Mouse (Mus musculus): ENCODE data around the gene 4933414I15Rik. TPM values are rescaled to one million over a fixed set of nuclear protein-coding genes. Genes with fewer than 3 reads are reported as not detected.

Gene 4933414I15Rik
- polyA plus RNA-seq, 1 experiment from 2014 or later = not detected

GRCm38 (mm10) chr11:50931021-50931420 is 12.5 kb downstream of the 4933414I15Rik start:
- 1% methylated on average over 16 of the region's 16 CpGs for WGBS (ENCODE audit: insufficient replicate concordance)
- Histone ChIP-seq H3K27ac (no peak overlapping the region), H3K9me3 (replicated peaks) (no peaks in the 10 kb centered on the region), H3K27me3 (replicated peaks) (peaks cover 27% of the 10 kb centered on the region), H3K9ac (peak overlapping the region; percentile 64), H3K4me3 (peak overlapping the region; percentile 60), H3K4me1 (peaks cover 12% of the 10 kb centered on the region), H3K36me3 (no peaks in the 10 kb centered on the region), H3K4me2 (peak overlapping the region; percentile 87)
- peak; percentile 57 for ATAC-seq

GRCm38 (mm10) chr11:50930469-50931014 is 13.0 kb downstream of the 4933414I15Rik start:
- H3K4me1 ChIP-seq = peaks cover 12% of the 10 kb centered on the region
- 13% methylated on average over 14 of the region's 14 CpGs for WGBS (ENCODE audit: insufficient replicate concordance)
- ATAC-seq = no peak
- no peak overlapping the region for H3K27ac ChIP-seq
- peaks cover 30% of the 10 kb centered on the region for H3K27me3 ChIP-seq (replicated peaks)
- peak overlapping the region; percentile 87 for H3K4me2 ChIP-seq
- H3K9ac ChIP-seq = peak overlapping the region; percentile 64
- no peaks in the 10 kb centered on the region for H3K9me3 ChIP-seq (replicated peaks)
- no peaks in the 10 kb centered on the region for H3K36me3 ChIP-seq
- peak overlapping the region; percentile 60 for H3K4me3 ChIP-seq

- H3K4me3 ChIP-seq = peak within 1 kb of the TSS; percentile 77
- peak within 1 kb of the TSS; percentile 72 for H3K9ac ChIP-seq
- H3K4me1 ChIP-seq = 0 out of 2 replicates have a peak, but pooled peaks cover 7% of the 10 kb centered on the region
- H3K4me2 ChIP-seq = peak within 1 kb of the TSS; percentile 81
- H3K36me3 ChIP-seq = peaks cover 14% of the 10 kb centered on the region
- peak within 1 kb of the TSS; percentile 30; the same call in 1 of the 2 replicates for H3K27ac ChIP-seq
- no peaks in the 10 kb centered on the region for H3K9me3 ChIP-seq (replicated peaks)
- no peaks in the 10 kb centered on the region for H3K27me3 ChIP-seq (replicated peaks)
- ATAC-seq = peak; percentile 95
- under 1% methylated on average over 47 of the region's 47 CpGs for WGBS (ENCODE audit: insufficient replicate concordance)
Measured at GRCm38 (mm10) chr11:50915671-50916320, 27.8 kb downstream of the 4933414I15Rik start, which contains the start of gene Zfp2. Gene Zfp2 (minus strand): TSS chr11:50916165.

GRCm38 (mm10) chr11:50914461-50914860 is 29.1 kb downstream of the 4933414I15Rik start:
- no peak overlapping the region for H3K27ac ChIP-seq
- no peak for ATAC-seq
- H3K4me3 ChIP-seq = no peak overlapping the region
- H3K4me2 ChIP-seq = no peak overlapping the region
- 0 out of 2 replicates have a peak, but pooled peaks cover 7% of the 10 kb centered on the region for H3K4me1 ChIP-seq
- no peaks in the 10 kb centered on the region for H3K9me3 ChIP-seq (replicated peaks)
- 78% methylated on average over 3 of the region's 3 CpGs for WGBS (ENCODE audit: insufficient replicate concordance)
- H3K9ac ChIP-seq = no peak overlapping the region
- H3K27me3 ChIP-seq (replicated peaks) = no peaks in the 10 kb centered on the region
- peaks cover 26% of the 10 kb centered on the region for H3K36me3 ChIP-seq

GRCm38 (mm10) chr11:50913301-50913700 is 30.3 kb downstream of the 4933414I15Rik start:
- H3K27me3 ChIP-seq (replicated peaks) = no peaks in the 10 kb centered on the region
- H3K4me3 ChIP-seq = no peak overlapping the region
- H3K9me3 ChIP-seq (replicated peaks) = no peaks in the 10 kb centered on the region
- H3K36me3 ChIP-seq = peaks cover 34% of the 10 kb centered on the region
- no peak overlapping the region for H3K27ac ChIP-seq
- no peak for ATAC-seq
- no peak overlapping the region for H3K9ac ChIP-seq
- 80% methylated on average over 1 of the region's 1 CpGs for WGBS (ENCODE audit: insufficient replicate concordance)
- 0 out of 2 replicates have a peak, but pooled peaks cover 7% of the 10 kb centered on the region for H3K4me1 ChIP-seq
- H3K4me2 ChIP-seq = no peak overlapping the region

- Histone ChIP-seq H3K4me3 (no peak overlapping the region), H3K27ac (no peak overlapping the region), H3K36me3 (peaks cover 82% of the 10 kb centered on the region), H3K4me1 (no peaks in the 10 kb centered on the region), H3K4me2 (no peak overlapping the region), H3K9ac (no peak overlapping the region), H3K27me3 (replicated peaks) (no peaks in the 10 kb centered on the region), H3K9me3 (replicated peaks) (peaks cover 11% of the 10 kb centered on the region)
- WGBS (ENCODE audit: insufficient replicate concordance) = 75% methylated on average over 5 of the region's 5 CpGs
- no peak for ATAC-seq
Measured at GRCm38 (mm10) chr11:50908136-50908535, 35.4 kb downstream of the 4933414I15Rik start.

DNA sequence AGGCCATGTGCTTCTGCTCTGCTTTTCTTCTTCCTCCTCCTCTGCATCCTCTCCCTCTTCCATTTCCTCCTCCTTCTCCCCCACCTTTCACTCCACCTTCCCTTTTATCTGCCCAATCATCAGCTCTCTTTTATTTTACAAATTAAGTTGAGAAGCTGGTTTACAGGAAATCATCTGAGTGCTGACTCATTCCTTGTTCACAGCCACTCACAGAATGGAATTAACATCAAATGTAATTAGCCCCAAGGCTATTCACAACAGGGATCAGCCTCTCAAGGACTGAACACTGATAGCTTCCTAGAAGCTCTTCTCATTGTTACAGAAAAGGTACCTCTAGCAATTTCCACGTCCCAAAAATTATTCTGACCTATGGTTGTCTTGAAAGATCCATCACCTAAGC is 46.2 kb downstream of the 4933414I15Rik start:
- peaks cover 47% of the 10 kb centered on the region for H3K9me3 ChIP-seq (replicated peaks)
- H3K27ac ChIP-seq = no peak overlapping the region
- H3K4me2 ChIP-seq = no peak overlapping the region
- 35% methylated on average over 1 of the region's 1 CpGs for WGBS (ENCODE audit: insufficient replicate concordance)
- no peak overlapping the region for H3K4me3 ChIP-seq
- no peaks in the 10 kb centered on the region for H3K27me3 ChIP-seq (replicated peaks)
- H3K36me3 ChIP-seq = peaks cover 27% of the 10 kb centered on the region
- no peaks in the 10 kb centered on the region for H3K4me1 ChIP-seq
- ATAC-seq = no peak
- no peak overlapping the region for H3K9ac ChIP-seq

DNA sequence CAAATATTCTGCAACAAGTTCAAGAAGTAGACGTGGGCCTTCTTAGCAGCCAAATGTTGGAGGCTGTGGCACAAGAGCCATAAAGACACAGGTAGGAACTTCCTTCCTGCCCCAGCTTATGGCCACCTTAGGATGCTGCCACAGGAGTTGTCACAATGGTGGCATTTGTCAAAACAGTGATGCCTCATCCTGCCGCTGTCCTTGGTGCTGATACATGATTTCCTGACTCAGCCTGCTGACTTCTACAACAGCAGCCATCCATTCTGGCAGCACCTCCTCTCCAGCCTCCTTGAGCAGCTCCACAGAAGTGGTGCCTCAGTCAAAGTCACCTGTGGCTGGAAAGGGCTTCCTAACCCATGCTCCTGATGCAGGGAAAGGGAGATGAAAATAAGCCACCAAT is 51.1 kb downstream of the 4933414I15Rik start:
- WGBS (ENCODE audit: insufficient replicate concordance) = 43% methylated on average over 2 of the region's 2 CpGs
- Histone ChIP-seq H3K4me2 (no peak overlapping the region), H3K9me3 (replicated peaks) (0 out of 2 replicates have a peak, but pooled peaks cover 6% of the 10 kb centered on the region), H3K36me3 (no peaks in the 10 kb centered on the region), H3K4me1 (no peaks in the 10 kb centered on the region), H3K27me3 (replicated peaks) (no peaks in the 10 kb centered on the region), H3K27ac (no peak overlapping the region), H3K9ac (no peak overlapping the region), H3K4me3 (no peak overlapping the region)
- no peak for ATAC-seq

Other genes starting within 250 kb of the 4933414I15Rik start
- 3.9 and 4.3 TPM in 2 replicates for gene Zfp354c, start 116.0 kb downstream of the 4933414I15Rik start, polyA plus RNA-seq (2016; fragmentation: Nextera tagmentation; extraction: Ambion mirVana)
- gene Zfp879, start 102.2 kb downstream of the 4933414I15Rik start, polyA plus RNA-seq (2016; fragmentation: Nextera tagmentation; extraction: Ambion mirVana) = 0.07 and 0.17 TPM in 2 replicates
- gene Grm6, start 93.1 kb downstream of the 4933414I15Rik start, polyA plus RNA-seq (2016; fragmentation: Nextera tagmentation; extraction: Ambion mirVana) = 0.06 TPM in 1 of 2 replicates, not detected in the other
- 0.60 and 0.91 TPM in 2 replicates for gene Zfp454, start 56.1 kb downstream of the 4933414I15Rik start, polyA plus RNA-seq (2016; fragmentation: Nextera tagmentation; extraction: Ambion mirVana)
- gene Zfp2, start 27.6 kb downstream of the 4933414I15Rik start, polyA plus RNA-seq (2016; fragmentation: Nextera tagmentation; extraction: Ambion mirVana) = 3.1 and 3.3 TPM in 2 replicates
- gene Zfp354b, start 12.1 kb downstream of the 4933414I15Rik start, polyA plus RNA-seq (2016; fragmentation: Nextera tagmentation; extraction: Ambion mirVana) = 0.29 and 0.39 TPM in 2 replicates
- gene Prop1, start 10.0 kb upstream of the 4933414I15Rik start, polyA plus RNA-seq (2016; fragmentation: Nextera tagmentation; extraction: Ambion mirVana) = not detected in 2 replicates
- gene Olfr1378, start 22.8 kb upstream of the 4933414I15Rik start, polyA plus RNA-seq (2016; fragmentation: Nextera tagmentation; extraction: Ambion mirVana) = not detected in 2 replicates
- not detected in 2 replicates for gene Olfr1377, start 38.2 kb upstream of the 4933414I15Rik start, polyA plus RNA-seq (2016; fragmentation: Nextera tagmentation; extraction: Ambion mirVana)
- gene Olfr51, start 59.8 kb upstream of the 4933414I15Rik start, polyA plus RNA-seq (2016; fragmentation: Nextera tagmentation; extraction: Ambion mirVana) = not detected in 2 replicates
- not detected in 2 replicates for gene Olfr54, start 70.5 kb upstream of the 4933414I15Rik start, polyA plus RNA-seq (2016; fragmentation: Nextera tagmentation; extraction: Ambion mirVana)
- gene Olfr1375, start 104.3 kb upstream of the 4933414I15Rik start, polyA plus RNA-seq (2016; fragmentation: Nextera tagmentation; extraction: Ambion mirVana) = not detected in 2 replicates
- gene Zfp354a, start 115.5 kb upstream of the 4933414I15Rik start, polyA plus RNA-seq (2016; fragmentation: Nextera tagmentation; extraction: Ambion mirVana) = 1.8 and 2.4 TPM in 2 replicates

Measured in liver, embryonic 12.5 days (tissue).